In genomic region chr19:27760309-27760708, GRCm38 (mm10) we compare ENCODE assay signal across 30 mouse cellular contexts.
"Had no signal": no experiment of that assay in that cellular context is flagged by ENCODE, and none has a peak within 500 bp of the region (broad histone marks: within the 10 kb centered on the region; RNA-seq: fewer than 3 reads in every experiment).

No protein-coding gene starts in this region.

- H3K4me1 ChIP-seq: limb, embryonic 10.5 days; limb, embryonic 12.5 days; limb, embryonic 13.5 days; limb, embryonic 15.5 days; liver, embryonic 12.5 days; liver, embryonic 13.5 days; liver, embryonic 15.5 days; lung, embryonic 15.5 days; megakaryocyte, embryonic 14.5 days; midbrain, embryonic 12.5 days; midbrain, embryonic 15.5 days; neural tube, embryonic 12.5 days had no signal

- H3K27ac ChIP-seq: left cerebral cortex, adult 2 months; limb, embryonic 10.5 days; limb, embryonic 12.5 days; limb, embryonic 13.5 days; limb, embryonic 15.5 days; liver, embryonic 12.5 days; liver, embryonic 13.5 days; liver, embryonic 14.5 days; liver, embryonic 15.5 days; lung, embryonic 15.5 days; macrophage; midbrain, embryonic 12.5 days; midbrain, embryonic 15.5 days; neural tube, embryonic 12.5 days had no signal

- ATAC-seq: liver, embryonic 12.5 days; liver, postnatal 0 days; lung, postnatal 0 days; midbrain, embryonic 15.5 days; midbrain, embryonic 16.5 days had no signal

- H3K4me3 ChIP-seq: left cerebral cortex, adult 2 months; limb, embryonic 10.5 days; limb, embryonic 12.5 days; limb, embryonic 13.5 days; limb, embryonic 15.5 days; liver, embryonic 12.5 days; liver, embryonic 13.5 days; liver, embryonic 15.5 days; lung, embryonic 15.5 days; megakaryocyte, embryonic 14.5 days; midbrain, embryonic 12.5 days; midbrain, embryonic 15.5 days; myocyte; neural tube, embryonic 12.5 days had no signal

- H3K27me3 ChIP-seq: limb, embryonic 12.5 days; limb, embryonic 13.5 days; limb, embryonic 15.5 days; liver, embryonic 12.5 days; liver, embryonic 13.5 days; liver, embryonic 15.5 days; lung, embryonic 15.5 days; megakaryocyte, embryonic 14.5 days; midbrain, embryonic 12.5 days; midbrain, embryonic 15.5 days; neural tube, embryonic 12.5 days had no signal

- H3K9ac ChIP-seq: limb, embryonic 12.5 days; limb, embryonic 13.5 days; limb, embryonic 15.5 days; liver, embryonic 12.5 days; liver, embryonic 13.5 days; liver, embryonic 14.5 days; liver, embryonic 15.5 days; liver, postnatal 0 days; lung, embryonic 14.5 days; lung, embryonic 15.5 days; midbrain, embryonic 12.5 days; midbrain, embryonic 15.5 days; neural tube, embryonic 12.5 days had no signal

- H3K4me2 ChIP-seq: limb, embryonic 12.5 days; limb, embryonic 13.5 days; limb, embryonic 15.5 days; liver, embryonic 11.5 days; liver, embryonic 12.5 days; liver, embryonic 13.5 days; liver, embryonic 15.5 days; lung, embryonic 14.5 days; lung, embryonic 15.5 days; midbrain, embryonic 12.5 days; midbrain, embryonic 15.5 days; neural tube, embryonic 12.5 days had no signal

- H3K36me3 ChIP-seq: limb, embryonic 15.5 days; liver, embryonic 12.5 days; liver, embryonic 13.5 days; liver, embryonic 15.5 days; lung, embryonic 15.5 days; midbrain, embryonic 15.5 days; neural tube, embryonic 12.5 days had no signal

- H3K9me3 ChIP-seq: limb, embryonic 10.5 days; limb, embryonic 12.5 days; limb, embryonic 13.5 days; limb, embryonic 15.5 days; liver, embryonic 12.5 days; liver, embryonic 13.5 days; liver, embryonic 15.5 days; lung, embryonic 15.5 days; midbrain, embryonic 12.5 days; midbrain, embryonic 15.5 days; neural tube, embryonic 12.5 days had no signal

- DNase-seq: left cerebral cortex, postnatal 4 days; liver; liver, embryonic 13.5 days; liver, postnatal 0 days; lung, adult 18-20 months; lung, adult 2 months; lung, embryonic 14.5 days; lung, postnatal 10 days; lung, postnatal 14 days; lung, postnatal 36 days; lung, postnatal 4 days; midbrain, embryonic 14.5 days had no signal
